Mouse (Mus musculus): ENCODE measurements around the gene Ube2e2. TPM values are rescaled to one million over a fixed set of nuclear protein-coding genes. Genes with fewer than 3 reads are reported as not detected.
"Not testable (repeated sequence)": the region's sequence is repeated elsewhere in the genome, so short reads cannot be mapped to it uniquely, and the experiment has no call there.

Gene Ube2e2
- total RNA-seq, 2 experiments from 2014 or later, result 147 to 155 TPM

DNA sequence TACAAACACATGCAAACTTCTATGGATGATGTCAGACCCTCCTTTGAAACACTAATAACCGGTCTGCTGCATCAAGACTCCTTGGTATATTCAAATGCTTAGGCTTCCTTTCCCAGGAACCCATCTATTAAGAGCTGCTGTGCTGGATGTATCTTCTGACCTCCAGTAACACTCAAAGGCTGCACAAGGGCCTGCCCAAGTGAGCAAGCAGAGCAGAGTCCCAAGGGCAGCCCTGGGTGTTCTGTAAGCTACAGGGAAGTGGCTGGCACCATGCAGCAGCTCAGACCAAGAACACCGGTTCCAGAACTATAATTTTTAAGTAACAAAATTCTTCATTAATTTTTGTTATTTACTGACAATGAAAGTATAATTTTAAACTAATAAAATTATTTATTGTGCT is 139.5 kb downstream of the Ube2e2 start:
- intact Hi-C loops (cut with DNase I), result no loop called here
- DNase-seq, result no peak

- no peak for DNase-seq
- intact Hi-C loops (cut with DNase I), result no loop called here
Measured at GRCm38 (mm10) chr14:18754001-18754400, 140.1 kb downstream of the Ube2e2 start.

GRCm38 (mm10) chr14:18731154-18731553 is 162.9 kb downstream of the Ube2e2 start:
- DNase-seq, result no peak

GRCm38 (mm10) chr14:18720601-18721591 is 173.2 kb downstream of the Ube2e2 start:
- no peak for DNase-seq
- intact Hi-C loops (cut with DNase I), result no loop called here

More at GRCm38 (mm10) chr14:18731154-18731553, 162.9 kb downstream of the Ube2e2 start:
- intact Hi-C loops (cut with DNase I), result no loop called here

- no peak for DNase-seq
- intact Hi-C loops (cut with DNase I), result no loop called here
Measured at GRCm38 (mm10) chr14:18716970-18717369, 177.1 kb downstream of the Ube2e2 start.

DNA sequence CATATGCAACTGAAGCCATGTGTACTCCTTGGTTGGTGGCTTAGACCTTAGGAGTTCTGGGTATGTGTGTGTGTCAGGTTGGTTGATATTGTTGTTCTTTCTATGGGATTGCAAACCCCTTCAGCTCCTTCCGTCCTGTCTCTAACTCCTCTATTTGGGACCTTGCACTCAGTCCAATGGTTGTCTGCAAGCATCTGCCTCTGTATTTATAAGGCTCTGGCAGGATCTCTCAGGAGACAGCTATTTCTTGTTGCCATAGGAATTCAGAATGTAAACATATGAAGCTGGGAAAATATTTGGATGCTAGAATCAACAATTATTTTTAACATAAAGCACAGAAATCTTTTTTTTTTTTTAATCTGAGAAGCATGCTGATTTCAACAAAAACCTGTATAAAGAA is 178.5 kb downstream of the Ube2e2 start:
- DNase-seq, result no peak

GRCm38 (mm10) chr14:18697662-18698225 is 196.3 kb downstream of the Ube2e2 start:
- intact Hi-C loops (cut with DNase I), result no loop called here
- DNase-seq, result no peak

More for the DNA sequence above, 178.5 kb downstream of the Ube2e2 start:
- intact Hi-C loops (cut with DNase I), result no loop called here

DNA sequence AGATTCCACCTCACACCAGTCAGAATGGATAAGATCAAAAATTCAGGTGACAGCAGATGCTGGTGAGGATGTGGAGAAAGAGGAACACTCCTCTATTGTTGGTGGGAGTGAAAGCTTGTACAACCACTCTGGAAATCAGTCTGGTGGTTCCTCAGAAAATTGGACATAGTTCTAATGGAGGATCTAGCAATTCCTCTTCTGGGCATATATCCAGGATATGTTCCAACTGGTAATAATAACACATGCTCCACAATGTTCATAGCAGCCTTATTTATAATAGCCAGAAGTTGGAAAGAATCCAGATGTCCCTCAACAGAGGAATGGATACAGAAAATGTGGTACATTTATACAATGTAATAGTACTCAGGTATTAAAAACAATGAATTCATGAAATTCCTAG is 197.6 kb downstream of the Ube2e2 start:
- DNase-seq; intact Hi-C loops (cut with DNase I): not testable (repeated sequence)

DNA sequence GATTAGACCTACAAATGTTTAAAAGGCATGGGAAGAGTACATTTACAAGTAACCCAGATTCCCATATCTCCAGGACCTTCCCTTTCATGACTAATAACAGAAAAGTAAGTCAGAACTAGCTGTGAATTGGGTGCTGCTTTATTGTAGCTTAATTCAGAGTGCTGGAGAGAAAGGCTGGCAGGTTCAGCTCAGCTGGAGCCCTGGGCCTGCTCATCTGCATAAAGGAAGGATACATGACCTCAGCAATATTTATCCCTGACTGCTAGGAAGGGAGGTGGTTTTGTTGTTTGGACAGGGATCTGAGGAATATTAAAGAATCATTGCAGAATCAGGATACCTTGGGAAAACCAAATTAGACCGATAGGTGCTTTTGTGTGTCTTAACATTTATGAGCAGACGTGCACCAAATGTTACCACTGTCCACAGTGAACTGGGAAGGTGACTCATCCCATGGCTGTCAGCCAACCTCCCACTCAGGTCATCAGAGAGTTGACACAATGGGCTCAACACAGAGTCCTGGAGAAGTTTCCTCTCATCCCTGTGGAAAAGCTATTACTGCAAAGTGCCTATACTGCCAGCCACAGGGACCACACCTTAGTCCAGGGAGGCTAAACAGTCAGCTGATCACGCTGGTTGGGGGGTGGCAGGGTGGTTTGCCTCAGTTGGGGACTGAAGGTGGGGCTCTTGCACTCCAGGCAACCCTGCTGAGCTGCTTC is 215.8 kb downstream of the Ube2e2 start:
- intact Hi-C loops (cut with DNase I), result no loop called here
- DNase-seq, result no peak

GRCm38 (mm10) chr14:18670712-18671111 is 223.4 kb downstream of the Ube2e2 start:
- DNase-seq, result no peak

GRCm38 (mm10) chr14:18669301-18669935 is 224.6 kb downstream of the Ube2e2 start:
- DNase-seq, result peak; percentile 18
- intact Hi-C loops (cut with DNase I), result no loop called here

More at GRCm38 (mm10) chr14:18670712-18671111, 223.4 kb downstream of the Ube2e2 start:
- intact Hi-C loops (cut with DNase I), result no loop called here

- intact Hi-C loops (cut with DNase I); DNase-seq: not testable (repeated sequence)
Measured at GRCm38 (mm10) chr14:18668309-18668708, 225.8 kb downstream of the Ube2e2 start.

GRCm38 (mm10) chr14:18667755-18668154 is 226.3 kb downstream of the Ube2e2 start:
- intact Hi-C loops (cut with DNase I), result no loop called here
- DNase-seq, result no peak

DNA sequence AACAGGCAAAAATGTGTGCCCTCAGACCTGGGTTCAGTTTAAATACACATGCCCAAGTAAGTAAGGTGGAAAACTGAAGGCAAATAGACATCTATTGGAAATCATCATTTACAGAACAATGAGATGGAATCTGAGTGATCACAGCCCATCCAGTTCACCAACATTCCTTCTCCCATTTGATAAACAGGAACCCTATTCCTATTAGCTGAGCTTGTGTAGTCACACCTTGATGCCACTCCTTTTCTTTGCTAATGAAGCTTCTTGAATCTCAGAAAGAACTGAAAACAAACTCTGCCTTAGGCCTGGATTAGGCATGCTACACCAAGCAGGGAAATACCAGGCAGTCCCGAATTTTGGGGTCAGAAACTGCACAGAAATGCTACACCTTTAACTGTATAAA is 227.8 kb downstream of the Ube2e2 start:
- intact Hi-C loops (cut with DNase I), result no loop called here
- no peak for DNase-seq

DNA sequence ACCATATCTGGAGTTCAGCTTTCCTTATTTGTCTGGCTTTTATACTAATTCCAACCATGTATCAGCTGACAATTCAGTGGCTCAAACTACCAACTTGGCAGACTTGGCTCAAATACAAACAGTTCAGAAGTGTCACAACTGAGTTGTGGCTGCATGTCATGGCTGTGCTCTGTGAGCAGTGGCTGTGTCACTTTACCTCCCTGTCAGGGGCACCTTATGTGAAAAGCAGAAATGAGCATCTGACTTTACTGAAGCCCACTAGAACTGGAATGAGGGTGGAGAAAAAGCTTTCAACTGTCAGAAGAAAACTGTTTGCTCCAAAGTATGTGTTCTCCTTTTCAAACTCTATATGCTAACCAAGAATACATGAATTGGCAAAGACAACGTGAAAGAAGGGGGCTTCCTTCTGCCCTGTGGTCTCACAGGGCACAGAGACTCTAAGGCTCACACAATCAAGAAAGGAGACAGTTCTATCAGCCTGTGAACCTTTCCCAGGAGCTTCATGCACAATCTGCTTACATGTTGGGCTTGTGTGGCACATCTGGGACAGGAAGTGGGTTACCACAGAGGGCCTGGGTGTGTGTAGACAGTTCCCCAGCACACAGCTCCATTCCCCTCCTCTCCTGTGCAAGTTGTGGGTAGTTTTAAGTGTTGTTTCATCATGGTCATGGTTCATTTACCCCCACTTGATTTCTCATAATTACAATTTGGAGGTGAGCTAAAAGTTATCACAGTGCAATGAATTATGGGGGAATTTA is 228.6 kb downstream of the Ube2e2 start:
- intact Hi-C loops (cut with DNase I), result no loop called here
- no peak for DNase-seq

DNA sequence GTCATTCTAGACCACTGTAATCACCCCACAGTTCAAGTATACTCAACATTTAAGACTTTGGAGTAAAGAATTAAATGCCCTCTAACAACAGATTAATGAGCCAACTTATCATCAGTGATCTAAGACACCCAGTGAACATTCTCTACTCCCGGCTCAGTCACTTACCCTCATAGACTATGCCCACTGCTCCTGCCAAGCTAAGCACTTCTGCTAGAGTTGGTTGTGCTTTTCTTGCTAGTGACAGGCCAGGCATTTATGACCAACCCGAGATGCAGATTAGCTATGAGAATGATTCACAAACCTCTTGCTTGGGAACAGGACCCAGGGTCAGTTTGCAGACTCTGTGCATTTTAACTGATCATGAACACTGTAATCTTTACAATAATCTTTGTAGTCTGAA is 230.4 kb downstream of the Ube2e2 start:
- intact Hi-C loops (cut with DNase I), result no loop called here
- DNase-seq, result no peak

GRCm38 (mm10) chr14:18657777-18658753 is 236.0 kb downstream of the Ube2e2 start:
- intact Hi-C loops (cut with DNase I), result no loop called here

DNA sequence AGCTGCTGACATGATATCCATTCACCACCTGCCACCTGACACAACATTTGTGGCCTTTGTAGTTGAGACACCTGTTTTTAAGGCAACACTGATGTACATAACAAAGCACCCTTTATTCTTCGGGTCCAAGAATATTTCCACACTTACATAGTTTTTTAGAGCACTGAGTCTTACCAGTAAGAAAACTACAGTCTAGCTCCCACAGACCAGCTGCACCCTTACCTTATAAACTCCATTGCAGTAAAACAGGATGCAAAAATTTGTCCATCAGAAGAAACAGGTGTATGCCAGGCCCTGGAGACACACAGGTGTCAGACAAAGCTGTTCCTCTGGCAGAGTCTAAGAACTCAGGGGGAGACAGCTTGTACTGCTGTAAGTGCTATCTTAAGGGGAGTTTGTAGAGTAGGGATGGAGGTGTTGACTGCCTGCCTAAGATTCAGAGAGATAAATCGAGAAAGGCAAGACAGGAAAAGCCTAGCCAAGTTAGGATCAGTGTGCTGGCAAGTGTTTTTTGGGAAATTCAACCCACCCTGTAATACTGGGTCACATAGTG is 244.9 kb downstream of the Ube2e2 start:
- no peak for DNase-seq
- intact Hi-C loops (cut with DNase I), result no loop called here

More at GRCm38 (mm10) chr14:18657777-18658753, 236.0 kb downstream of the Ube2e2 start:
- no peak for DNase-seq
